13 mouse cellular contexts compared by ENCODE assay signal in the genomic region with DNA sequence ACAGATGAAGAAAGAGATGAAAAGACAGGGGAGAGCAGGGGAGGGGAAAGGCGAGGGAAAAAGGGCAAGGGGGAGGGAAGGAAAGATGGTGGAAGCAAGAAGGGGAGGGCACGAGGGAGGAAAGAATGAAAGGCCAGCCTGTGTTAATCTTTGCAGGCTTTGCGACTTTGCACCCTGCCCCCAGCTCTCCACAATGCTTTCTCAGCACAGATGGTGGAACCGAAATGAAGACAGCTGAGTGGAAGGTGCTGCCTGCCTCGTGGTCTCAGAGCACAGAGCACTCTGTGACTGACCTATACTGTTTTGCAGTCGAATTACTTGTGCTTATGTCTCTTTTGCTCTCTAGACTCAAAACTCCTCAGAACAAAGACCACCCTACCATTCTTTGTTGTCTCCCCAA. TPM values are rescaled to one million over a fixed set of nuclear protein-coding genes. Genes with fewer than 3 reads are reported as not detected.
DNase-seq lines count a peak whose midpoint lies in the region; ATAC-seq lines count a peak whose summit lies in the region.
"Had no signal": no experiment of that assay in that cellular context is flagged by ENCODE, and none has a peak within 500 bp of the region (broad histone marks: within the 10 kb centered on the region; RNA-seq: fewer than 3 reads in every experiment).

No protein-coding gene starts in this region.

- H3K4me3 ChIP-seq in hindbrain, embryonic 11.5 days (ENCODE audit: low read depth, low read length) = no peak overlapping the region
- no peak overlapping the region for H3K4me3 ChIP-seq in hindbrain, embryonic 14.5 days (replicated peaks; ENCODE audit: low read length)
- H3K4me3 ChIP-seq in forebrain, embryonic 14.5 days (ENCODE audit: low read depth, low read length) = no peak overlapping the region
- H3K4me3 ChIP-seq in intestine, embryonic 16.5 days (ENCODE audit: low read length) = no peak overlapping the region
- H3K4me3 ChIP-seq: heart, embryonic 10.5 days; megakaryocyte, embryonic 14.5 days had no signal

- no peak overlapping the region for H3K9ac ChIP-seq in hindbrain, embryonic 11.5 days (ENCODE audit: low read depth, low read length)
- no peak overlapping the region for H3K9ac ChIP-seq in hindbrain, embryonic 14.5 days
- H3K9ac ChIP-seq in forebrain, embryonic 14.5 days (ENCODE audit: low read length) = no peak overlapping the region
- H3K9ac ChIP-seq in intestine, embryonic 16.5 days (ENCODE audit: low read depth, low read length) = no peak overlapping the region

- 25% methylated on average over 6 of the region's 6 CpGs for WGBS in hindbrain, embryonic 11.5 days
- 33% methylated on average over 6 of the region's 6 CpGs for WGBS in hindbrain, embryonic 14.5 days
- WGBS in forebrain, embryonic 14.5 days = 14% methylated on average over 6 of the region's 6 CpGs
- 35% methylated on average over 6 of the region's 6 CpGs for WGBS in intestine, embryonic 16.5 days

- no peaks in the 10 kb centered on the region for H3K9me3 ChIP-seq in hindbrain, embryonic 11.5 days (ENCODE audit: control insufficient read depth, low read length)
- no peaks in the 10 kb centered on the region for H3K9me3 ChIP-seq in hindbrain, embryonic 14.5 days (ENCODE audit: control insufficient read depth, low read length)
- H3K9me3 ChIP-seq in forebrain, embryonic 14.5 days (replicated peaks; ENCODE audit: control insufficient read depth, low read length) = no peaks in the 10 kb centered on the region
- no peaks in the 10 kb centered on the region for H3K9me3 ChIP-seq in intestine, embryonic 16.5 days (ENCODE audit: control insufficient read depth, low read length)
- H3K9me3 ChIP-seq: heart, embryonic 10.5 days had no signal

- no peaks in the 10 kb centered on the region for H3K36me3 ChIP-seq in hindbrain, embryonic 11.5 days (ENCODE audit: control insufficient read depth, insufficient read depth, low read length)
- no peaks in the 10 kb centered on the region for H3K36me3 ChIP-seq in hindbrain, embryonic 14.5 days (replicated peaks; ENCODE audit: control insufficient read depth, insufficient read depth)
- H3K36me3 ChIP-seq in forebrain, embryonic 14.5 days (ENCODE audit: control insufficient read depth, insufficient read depth, low read length) = no peaks in the 10 kb centered on the region
- no peaks in the 10 kb centered on the region for H3K36me3 ChIP-seq in intestine, embryonic 16.5 days (ENCODE audit: control insufficient read depth, insufficient read depth, low read length)
- H3K36me3 ChIP-seq: heart, embryonic 10.5 days had no signal

- no peaks in the 10 kb centered on the region for H3K27me3 ChIP-seq in hindbrain, embryonic 11.5 days (ENCODE audit: control insufficient read depth, insufficient read depth, low read length)
- no peaks in the 10 kb centered on the region for H3K27me3 ChIP-seq in hindbrain, embryonic 14.5 days (ENCODE audit: control insufficient read depth, insufficient read depth, low read length)
- no peaks in the 10 kb centered on the region for H3K27me3 ChIP-seq in forebrain, embryonic 14.5 days (replicated peaks; ENCODE audit: control insufficient read depth, insufficient read depth, low read length)
- no peaks in the 10 kb centered on the region for H3K27me3 ChIP-seq in intestine, embryonic 16.5 days (replicated peaks; ENCODE audit: control insufficient read depth, insufficient read depth, low read length)
- H3K27me3 ChIP-seq: megakaryocyte, embryonic 14.5 days had no signal

- ATAC-seq in hindbrain, embryonic 11.5 days (ENCODE audit: low FRiP score) = no peak
- ATAC-seq in hindbrain, embryonic 14.5 days (ENCODE audit: low FRiP score) = no peak
- ATAC-seq in forebrain, embryonic 14.5 days = peak; percentile 77; the same call in 1 of the 2 replicates
- ATAC-seq in intestine, embryonic 16.5 days = no peak
- ATAC-seq: CD4-positive, CD25-positive, alpha-beta regulatory T cell, adult 4 months had no signal

- no peak overlapping the region for H3K4me2 ChIP-seq in hindbrain, embryonic 11.5 days (replicated peaks; ENCODE audit: low read depth, low read length)
- no peak overlapping the region for H3K4me2 ChIP-seq in hindbrain, embryonic 14.5 days (replicated peaks)
- H3K4me2 ChIP-seq in forebrain, embryonic 14.5 days (ENCODE audit: low read length) = no peak overlapping the region
- H3K4me2 ChIP-seq in intestine, embryonic 16.5 days (ENCODE audit: low read depth, low read length) = no peak overlapping the region

- H3K27ac ChIP-seq in hindbrain, embryonic 11.5 days (ENCODE audit: low read depth, low read length) = no peak overlapping the region
- H3K27ac ChIP-seq in hindbrain, embryonic 14.5 days = no peak overlapping the region
- H3K27ac ChIP-seq in forebrain, embryonic 14.5 days (ENCODE audit: low read depth, low read length) = no peak overlapping the region
- no peak overlapping the region for H3K27ac ChIP-seq in intestine, embryonic 16.5 days (ENCODE audit: low read length)
- H3K27ac ChIP-seq: heart, embryonic 10.5 days had no signal

- DNase-seq in hindbrain, embryonic 11.5 days (ENCODE audit: low spot score) = peak; percentile 15
- no peak for DNase-seq in hindbrain, embryonic 14.5 days (ENCODE audit: low spot score)
- peak; percentile 74 for DNase-seq in brain, adult 2 months (ENCODE audit: low read depth, low spot score)
- peak; percentile 33 for DNase-seq in forebrain, embryonic 14.5 days (ENCODE audit: low spot score)
- peak; percentile 24 to 47 for DNase-seq in kidney, postnatal 4 days
- DNase-seq in thymus, adult 18-20 months = no peak
- no peak for DNase-seq in cerebellum, postnatal 4 days (ENCODE audit: low spot score in 2 of 2)
- DNase-seq: adrenal gland, postnatal 36 days had no signal

- H3K4me1 ChIP-seq in hindbrain, embryonic 11.5 days (replicated peaks; ENCODE audit: control insufficient read depth, insufficient read depth, low read length) = no peaks in the 10 kb centered on the region
- H3K4me1 ChIP-seq in hindbrain, embryonic 14.5 days (replicated peaks; ENCODE audit: control insufficient read depth, insufficient read depth, low read length) = no peaks in the 10 kb centered on the region
- H3K4me1 ChIP-seq in forebrain, embryonic 14.5 days (ENCODE audit: control insufficient read depth, insufficient read depth, low read length) = no peaks in the 10 kb centered on the region
- no peaks in the 10 kb centered on the region for H3K4me1 ChIP-seq in intestine, embryonic 16.5 days (ENCODE audit: control insufficient read depth, insufficient read depth, low read length)
- H3K4me1 ChIP-seq: heart, embryonic 10.5 days; megakaryocyte, embryonic 14.5 days had no signal

RNA-seq across cellular contexts. Expression of a gene that starts 55.2 kb away (rescaled TPM):
- polyA plus RNA-seq in hindbrain, embryonic 11.5 days (2014; fragmentation: Nextera tagmentation; extraction: Ambion mirVana) = 7.3 and 8.6 TPM in 2 replicates
- polyA plus RNA-seq in hindbrain, embryonic 14.5 days (2014; fragmentation: Nextera tagmentation; extraction: Ambion mirVana) = 54.7 and 64.9 TPM in 2 replicates
- polyA plus RNA-seq in forebrain, embryonic 14.5 days (2014; fragmentation: Nextera tagmentation; extraction: Ambion mirVana) = 26.0 and 35.2 TPM in 2 replicates
- 0.06 and 0.15 TPM in 2 replicates for polyA plus RNA-seq in intestine, embryonic 16.5 days (2015; fragmentation: Nextera tagmentation; extraction: Ambion mirVana)
- polyA plus RNA-seq: CD4-positive, CD25-positive, alpha-beta regulatory T cell, adult 4 months; heart, embryonic 10.5 days; liver, embryonic 16.5 days had no signal

Comparison
In these comparisons a context has a peak if more than half of its experiments do, and no peak if none do; other contexts are left out.
1. DNase-seq: peak in hindbrain, embryonic 11.5 days (single experiment), brain, adult 2 months (single experiment), forebrain, embryonic 14.5 days (single experiment) and kidney, postnatal 4 days (2 of 2); none in hindbrain, embryonic 14.5 days (single experiment), thymus, adult 18-20 months (0 of 2) and cerebellum, postnatal 4 days (0 of 2).